In genomic region chr6:86403728-86404099, GRCm38 (mm10) we compare ENCODE assay signal across 8 mouse cellular contexts. TPM values are rescaled to one million over a fixed set of nuclear protein-coding genes. Genes with fewer than 3 reads are reported as not detected.
DNase-seq lines count a peak whose midpoint lies in the region; ATAC-seq and TF ChIP-seq lines count a peak whose summit lies in the region.

No protein-coding gene starts in this region.

- no peaks in the 10 kb centered on the region; the same call in 1 of the 2 replicates for H3K36me3 ChIP-seq in ES-E14 (ENCODE audit: control insufficient read depth, insufficient read depth, low read length, poor library complexity, severe bottlenecking)
- peaks cover 25% of the 10 kb centered on the region for H3K36me3 ChIP-seq in forebrain, embryonic 10.5 days (replicated peaks)
- H3K36me3 ChIP-seq in lung, embryonic 15.5 days: peaks cover 11% of the 10 kb centered on the region; the same call in 1 of the 2 replicates

- WGBS in forebrain, embryonic 10.5 days: 1% methylated on average over 15 of the region's 15 CpGs
- WGBS in lung, embryonic 15.5 days: under 1% methylated on average over 15 of the region's 15 CpGs

- H3K27me3 ChIP-seq in forebrain, embryonic 10.5 days (ENCODE audit: poor library complexity, severe bottlenecking): peaks cover 4% of the 10 kb centered on the region
- no peaks in the 10 kb centered on the region for H3K27me3 ChIP-seq in lung, embryonic 15.5 days

- no peaks in the 10 kb centered on the region for H3K9me3 ChIP-seq in ES-E14 (ENCODE audit: control insufficient read depth, insufficient read depth, low read depth, low read length)
- no peaks in the 10 kb centered on the region for H3K9me3 ChIP-seq in forebrain, embryonic 10.5 days
- H3K9me3 ChIP-seq in lung, embryonic 15.5 days: no peaks in the 10 kb centered on the region

- peak overlapping the region; percentile 19 to 80; a peak in 2 of 4 replicates for H3K4me3 ChIP-seq in ES-E14 (ENCODE audit: insufficient read depth in 1 of 2, low read depth in 1 of 2, low read length in 2 of 2, poor library complexity in 1 of 2, severe bottlenecking in 1 of 2)
- H3K4me3 ChIP-seq in brown adipose tissue, adult 24 weeks (ENCODE audit: insufficient read depth, low read depth, low read length): peak overlapping the region; percentile 21
- H3K4me3 ChIP-seq in forebrain, embryonic 10.5 days: peak overlapping the region; percentile 70
- peak overlapping the region; percentile 70 for H3K4me3 ChIP-seq in lung, embryonic 15.5 days

- H3K4me1 ChIP-seq in ES-E14 (ENCODE audit: control insufficient read depth in 2 of 2, insufficient read depth in 2 of 2, low read length in 2 of 2, poor library complexity in 1 of 2): no peaks in the 10 kb centered on the region
- H3K4me1 ChIP-seq in brown adipose tissue, adult 24 weeks (ENCODE audit: control insufficient read depth, insufficient read depth, insufficient read length, low read length): peaks cover 9% of the 10 kb centered on the region
- peaks cover 22% of the 10 kb centered on the region for H3K4me1 ChIP-seq in forebrain, embryonic 10.5 days
- H3K4me1 ChIP-seq in lung, embryonic 15.5 days: peaks cover 18% of the 10 kb centered on the region; the same call in 1 of the 2 replicates

- peak; percentile 65 for DNase-seq in ES-E14 (ENCODE audit: low read depth, low spot score)
- DNase-seq in forebrain, embryonic 10.5 days (ENCODE audit: extremely low spot score, low spot score): peak; percentile 88
- peak; percentile 91 for DNase-seq in heart, postnatal 4 days
- peak; percentile 99 for DNase-seq in layer of hippocampus, adult 9-10 months (ENCODE audit: low spot score)
- peak; percentile 86 for DNase-seq in ovary, postnatal 14 days (ENCODE audit: low spot score)
- DNase-seq in urinary bladder, postnatal 36 days (ENCODE audit: low spot score in 2 of 2): peak; percentile 82 to 87

- in situ Hi-C loops in ES-E14 (cut with MboI; ENCODE audit: low sequenced_read_pairs in 2 of 2, unreplicated experiment in 2 of 2): no loop called here

- H3K27ac ChIP-seq in ES-E14 (ENCODE audit: insufficient read depth, low read depth, low read length, poor library complexity, severe bottlenecking): no peak overlapping the region
- H3K27ac ChIP-seq in brown adipose tissue, adult 24 weeks (replicated peaks; ENCODE audit: low read depth, low read length): no peak overlapping the region
- peak overlapping the region; percentile 98 for H3K27ac ChIP-seq in forebrain, embryonic 10.5 days
- peak overlapping the region; percentile 97 for H3K27ac ChIP-seq in lung, embryonic 15.5 days

- peak overlapping the region; percentile 59 for H3K4me2 ChIP-seq in lung, embryonic 15.5 days

- no peak overlapping the region for H3K9ac ChIP-seq in ES-E14 (ENCODE audit: insufficient read depth, low read depth, low read length, poor library complexity, severe bottlenecking)
- H3K9ac ChIP-seq in lung, embryonic 15.5 days: peak overlapping the region; percentile 36

- ATAC-seq in lung, embryonic 15.5 days (ENCODE audit: borderline replicate concordance, extremely low read depth, low FRiP score, low TSS enrichment): peak; percentile 68; the same call in 1 of the 2 replicates

TF ChIP-seq in ES-E14, 5 proteins besides CTCF, POLR2A, EP300 and RAD21:
- no peak for TF ChIP-seq CHD2 (IDR thresholded peaks at IDR 0.05; ENCODE audit: low read depth, low read length)
- TF ChIP-seq MAFK (IDR thresholded peaks at IDR 0.05; ENCODE audit: insufficient read depth, low read depth, low read length): peak; percentile 89
- no peak for TF ChIP-seq ZNF384 (IDR thresholded peaks at IDR 0.05; ENCODE audit: low read depth, low read length)
TF ChIP-seq in ES-E14: peak in this region for 1.

RNA-seq across cellular contexts. Expression of gene Tia1, which starts 0.3 kb away (rescaled TPM):
- total RNA-seq in ES-E14 (2012; rRNA removed): 46.1 and 70.9 TPM in 2 replicates
- 15.2 and 19.3 TPM in 2 replicates for polyA plus RNA-seq in brown adipose tissue, adult 24 weeks (2012; ENCODE audit: insufficient read depth, insufficient read length, missing spikeins)
- polyA plus RNA-seq in forebrain, embryonic 10.5 days (2016; fragmentation: Nextera tagmentation; extraction: Ambion mirVana): 209 and 212 TPM in 2 replicates
- 10 to 100 TPM; 60.2 to 62.3 TPM for total RNA-seq in heart, postnatal 4 days (2021)
- 179 and 191 TPM in 2 replicates for polyA plus RNA-seq in lung, embryonic 15.5 days (2015; fragmentation: Nextera tagmentation; extraction: Ambion mirVana)

RNA-seq across cellular contexts. Expression of gene Pcyox1, which starts 6.8 kb away (rescaled TPM):
- total RNA-seq in ES-E14 (2012; rRNA removed): 41.5 and 58.5 TPM in 2 replicates
- polyA plus RNA-seq in brown adipose tissue, adult 24 weeks (2012; ENCODE audit: insufficient read depth, insufficient read length, missing spikeins): 65.9 and 131 TPM in 2 replicates
- 73.5 and 78.3 TPM in 2 replicates for polyA plus RNA-seq in forebrain, embryonic 10.5 days (2016; fragmentation: Nextera tagmentation; extraction: Ambion mirVana)
- 10 to 100 TPM; 52.5 TPM for total RNA-seq in heart, postnatal 4 days (2021)
- polyA plus RNA-seq in lung, embryonic 15.5 days (2015; fragmentation: Nextera tagmentation; extraction: Ambion mirVana): 80.9 and 82.2 TPM in 2 replicates

RNA-seq across cellular contexts. Expression of gene Gm44790, which starts 22.7 kb away (rescaled TPM):
- 0.31 and 3.3 TPM in 2 replicates for total RNA-seq in ES-E14 (2012; rRNA removed)
- not detected in 2 replicates for polyA plus RNA-seq in brown adipose tissue, adult 24 weeks (2012; ENCODE audit: insufficient read depth, insufficient read length, missing spikeins)
- polyA plus RNA-seq in forebrain, embryonic 10.5 days (2016; fragmentation: Nextera tagmentation; extraction: Ambion mirVana): 0.83 TPM in 1 of 2 replicates, not detected in the other
- not detected for total RNA-seq in heart, postnatal 4 days (2021)
- polyA plus RNA-seq in lung, embryonic 15.5 days (2015; fragmentation: Nextera tagmentation; extraction: Ambion mirVana): 1.3 TPM in 1 of 2 replicates, not detected in the other

RNA-seq across cellular contexts. Expression of gene Snrpg, which starts 32.6 kb away (rescaled TPM):
- total RNA-seq in ES-E14 (2012; rRNA removed): 672 and 786 TPM in 2 replicates
- 88.2 and 89.2 TPM in 2 replicates for polyA plus RNA-seq in brown adipose tissue, adult 24 weeks (2012; ENCODE audit: insufficient read depth, insufficient read length, missing spikeins)
- polyA plus RNA-seq in forebrain, embryonic 10.5 days (2016; fragmentation: Nextera tagmentation; extraction: Ambion mirVana): 939 and 953 TPM in 2 replicates
- total RNA-seq in heart, postnatal 4 days (2021): 100 to 1,000 TPM; 108 to 113 TPM
- 556 and 637 TPM in 2 replicates for polyA plus RNA-seq in lung, embryonic 15.5 days (2015; fragmentation: Nextera tagmentation; extraction: Ambion mirVana)

RNA-seq across cellular contexts. Expression of gene C87436, which starts 34.5 kb away (rescaled TPM):
- total RNA-seq in ES-E14 (2012; rRNA removed): 12.5 and 13.1 TPM in 2 replicates
- 10.4 and 13.6 TPM in 2 replicates for polyA plus RNA-seq in brown adipose tissue, adult 24 weeks (2012; ENCODE audit: insufficient read depth, insufficient read length, missing spikeins)
- 24.4 and 25.5 TPM in 2 replicates for polyA plus RNA-seq in forebrain, embryonic 10.5 days (2016; fragmentation: Nextera tagmentation; extraction: Ambion mirVana)
- total RNA-seq in heart, postnatal 4 days (2021): 10 to 100 TPM; 10.4 to 11.2 TPM
- polyA plus RNA-seq in lung, embryonic 15.5 days (2015; fragmentation: Nextera tagmentation; extraction: Ambion mirVana): 20.9 and 22.1 TPM in 2 replicates

Comparison
In these comparisons a context has a peak if more than half of its experiments do, and no peak if none do; other contexts are left out.
1. H3K27ac ChIP-seq: peak in forebrain, embryonic 10.5 days (single experiment) and lung, embryonic 15.5 days (single experiment); none in ES-E14 (single experiment) and brown adipose tissue, adult 24 weeks (single experiment).
2. Peak in every context shown above with its lines, with median percentiles within 50 percentile points of each other: DNase-seq and H3K4me3 ChIP-seq.